Mouse (Mus musculus): ENCODE measurements around the gene Sash1. TPM values are rescaled to one million over a fixed set of nuclear protein-coding genes. Genes with fewer than 3 reads are reported as not detected.

Gene Sash1
- total and polyA plus RNA-seq, 3 experiments, result 0.16 TPM; not detected in 2

DNA sequence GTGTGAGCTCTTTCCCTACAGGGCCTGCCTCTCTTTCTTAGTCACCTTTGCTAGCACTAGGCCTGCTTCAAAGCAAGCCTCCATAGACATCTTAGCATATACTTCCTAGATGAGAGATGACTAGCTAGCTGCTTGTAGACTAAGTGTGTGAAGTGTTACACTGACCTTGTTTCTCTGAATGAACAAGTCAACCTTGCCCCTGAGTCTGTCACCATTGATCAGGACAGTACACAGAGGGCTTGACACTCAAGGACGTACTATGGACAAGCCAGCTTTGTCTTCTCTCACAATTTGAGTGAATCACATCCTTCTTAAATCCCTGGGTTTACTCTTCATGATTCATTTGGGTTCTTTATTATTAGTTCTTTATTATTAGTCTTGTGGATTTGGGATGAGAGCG lies 109.1 kb downstream of the Sash1 start:
- peaks cover 44% of the 10 kb centered on the region for H3K9me3 ChIP-seq (replicated peaks)
- DNase-seq (ENCODE audit: low spot score) (no peak), ATAC-seq (ENCODE audit: extremely low read depth, insufficient number of reproducible peaks, low FRiP score, poor library complexity, severe bottlenecking) (no peak)
- no peak overlapping the region for H3K4me3 ChIP-seq (ENCODE audit: low read depth, low read length)
- H3K36me3 ChIP-seq (replicated peaks), result no peaks in the 10 kb centered on the region
- no peaks in the 10 kb centered on the region for H3K27me3 ChIP-seq (ENCODE audit: insufficient read depth, low read length)
- TF ChIP-seq GATA2 (IDR thresholded peaks at IDR 0.05; ENCODE audit: borderline replicate concordance, low read depth, low read length) (no peak), POLR2AphosphoS5 (IDR thresholded peaks at IDR 0.05; ENCODE audit: insufficient replicate concordance, low read depth, low read length) (no peak), CTCF (IDR thresholded peaks at IDR 0.05; ENCODE audit: low read depth, low read length) (no peak), GATA1 (IDR thresholded peaks at IDR 0.05; ENCODE audit: borderline replicate concordance, low read length) (no peak), TAL1 (conservative IDR thresholded peaks at IDR 0.05; ENCODE audit: low read depth, low read length) (no peak)
- no peaks in the 10 kb centered on the region for H3K4me1 ChIP-seq (ENCODE audit: insufficient read depth, low read depth, low read length)

DNA sequence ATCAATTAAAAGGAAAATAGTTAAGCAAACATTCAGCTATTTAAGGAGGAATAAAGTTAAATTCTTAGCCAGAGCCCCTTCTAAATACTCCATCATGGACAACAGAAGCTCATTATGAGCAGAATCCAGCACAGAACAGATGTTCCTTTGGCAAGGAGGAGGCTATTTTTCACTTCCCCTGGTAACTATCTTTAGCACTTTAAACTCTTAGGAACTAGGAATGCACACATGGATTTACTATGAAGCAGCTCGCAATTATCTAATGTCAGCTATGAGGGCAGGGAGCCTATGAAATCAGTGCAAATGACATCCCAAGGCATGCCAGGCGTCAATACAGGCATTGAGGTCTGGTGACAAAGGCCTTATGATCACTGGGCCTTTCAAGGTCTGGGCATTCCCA lies 110.1 kb downstream of the Sash1 start:
- no peak for TF ChIP-seq GATA2 (IDR thresholded peaks at IDR 0.05; ENCODE audit: borderline replicate concordance, low read depth, low read length)
- no peak for TF ChIP-seq GATA1 (IDR thresholded peaks at IDR 0.05; ENCODE audit: borderline replicate concordance, low read length)
- TF ChIP-seq CTCF (IDR thresholded peaks at IDR 0.05; ENCODE audit: low read depth, low read length), result no peak
- no peak for TF ChIP-seq TAL1 (conservative IDR thresholded peaks at IDR 0.05; ENCODE audit: low read depth, low read length)
- no peak for TF ChIP-seq POLR2AphosphoS5 (IDR thresholded peaks at IDR 0.05; ENCODE audit: insufficient replicate concordance, low read depth, low read length)
- H3K27me3 ChIP-seq (ENCODE audit: insufficient read depth, low read length), result no peaks in the 10 kb centered on the region
- no peak for DNase-seq (ENCODE audit: low spot score)
- no peak for ATAC-seq (ENCODE audit: extremely low read depth, insufficient number of reproducible peaks, low FRiP score, poor library complexity, severe bottlenecking)
- H3K4me3 ChIP-seq (ENCODE audit: low read depth, low read length), result no peak overlapping the region
- no peaks in the 10 kb centered on the region for H3K36me3 ChIP-seq (replicated peaks)
- peaks cover 41% of the 10 kb centered on the region for H3K9me3 ChIP-seq (replicated peaks)
- no peaks in the 10 kb centered on the region for H3K4me1 ChIP-seq (ENCODE audit: insufficient read depth, low read depth, low read length)

DNA sequence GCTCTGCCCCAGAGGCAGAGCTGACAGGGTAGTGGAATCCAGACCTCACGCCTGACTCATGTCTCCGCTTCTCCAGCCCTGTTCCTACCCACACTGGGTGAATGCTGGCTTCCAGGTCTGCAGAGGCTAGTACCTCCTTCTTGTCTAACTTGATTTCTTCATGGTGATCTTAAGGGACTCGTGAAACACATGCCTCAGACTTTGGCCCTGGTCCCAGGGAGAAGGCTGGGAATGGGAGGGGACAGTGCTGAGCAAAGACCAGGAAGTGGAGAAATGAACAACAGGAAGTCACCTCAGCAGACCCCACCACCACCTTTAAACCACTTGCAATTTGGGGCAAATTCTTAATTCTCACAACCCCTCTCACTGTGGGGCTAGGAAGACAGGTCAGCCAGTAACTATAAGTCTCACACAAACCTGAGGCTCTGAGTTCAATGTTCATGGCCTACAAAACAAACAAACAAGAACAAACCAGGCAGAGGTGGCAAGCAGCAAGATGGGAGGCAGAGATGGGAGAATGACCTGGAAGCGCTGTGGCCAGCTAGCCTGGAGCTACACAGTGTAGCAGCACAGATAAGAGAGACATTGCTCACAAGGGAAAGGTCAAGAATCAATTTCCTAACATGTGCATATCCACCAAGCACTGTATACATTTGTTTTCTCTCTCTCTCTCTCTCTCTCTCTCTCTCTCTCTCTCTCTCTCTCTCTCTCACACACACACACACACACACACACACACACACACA lies 113.2 kb downstream of the Sash1 start:
- Histone ChIP-seq H3K27me3 (ENCODE audit: insufficient read depth, low read length) (no peaks in the 10 kb centered on the region), H3K4me3 (ENCODE audit: low read depth, low read length) (no peak overlapping the region), H3K36me3 (replicated peaks) (no peaks in the 10 kb centered on the region), H3K4me1 (ENCODE audit: insufficient read depth, low read depth, low read length) (no peaks in the 10 kb centered on the region), H3K9me3 (replicated peaks) (peaks cover 45% of the 10 kb centered on the region)
- ATAC-seq (ENCODE audit: extremely low read depth, insufficient number of reproducible peaks, low FRiP score, poor library complexity, severe bottlenecking) (no peak), DNase-seq (ENCODE audit: low spot score) (no peak)
- TF ChIP-seq GATA1 (IDR thresholded peaks at IDR 0.05; ENCODE audit: borderline replicate concordance, low read length) (no peak), GATA2 (IDR thresholded peaks at IDR 0.05; ENCODE audit: borderline replicate concordance, low read depth, low read length) (no peak), TAL1 (conservative IDR thresholded peaks at IDR 0.05; ENCODE audit: low read depth, low read length) (no peak), CTCF (IDR thresholded peaks at IDR 0.05; ENCODE audit: low read depth, low read length) (no peak), POLR2AphosphoS5 (IDR thresholded peaks at IDR 0.05; ENCODE audit: insufficient replicate concordance, low read depth, low read length) (no peak)

DNA sequence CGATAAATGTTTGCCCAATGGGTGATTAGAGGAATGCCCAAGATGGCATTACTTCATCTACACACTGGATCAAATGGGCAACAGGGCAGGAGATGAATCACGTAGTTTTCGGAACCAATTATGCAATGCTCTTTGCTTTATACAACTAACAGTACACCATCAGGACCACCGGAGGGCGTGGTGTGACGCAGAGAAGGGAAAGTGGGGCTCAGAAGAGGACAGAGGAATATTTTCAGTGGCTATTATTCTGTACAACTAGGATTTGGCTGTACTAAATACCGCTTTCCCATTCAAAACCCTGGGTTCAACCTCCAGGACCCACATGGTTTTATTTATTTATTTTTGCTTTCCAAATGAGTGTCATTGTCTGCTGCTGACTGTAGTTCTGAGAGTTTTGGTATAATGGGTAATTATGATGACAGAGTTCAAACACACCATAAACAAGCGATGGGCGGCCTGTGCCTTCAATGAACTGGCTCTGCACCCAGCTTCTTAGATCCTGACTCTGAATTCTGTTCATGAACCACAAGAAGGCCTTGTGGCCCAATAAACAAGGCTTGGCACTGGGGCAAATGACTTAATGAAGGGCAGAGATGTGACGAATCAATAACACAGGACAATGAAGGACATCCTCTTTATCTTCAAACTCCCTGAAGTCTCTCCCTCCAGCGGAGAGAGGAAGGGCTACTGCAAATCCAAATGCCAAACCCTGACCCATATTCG lies 114.8 kb downstream of the Sash1 start:
- Histone ChIP-seq H3K4me3 (ENCODE audit: low read depth, low read length) (no peak overlapping the region), H3K36me3 (replicated peaks) (no peaks in the 10 kb centered on the region), H3K9me3 (replicated peaks) (peaks cover 48% of the 10 kb centered on the region), H3K27me3 (ENCODE audit: insufficient read depth, low read length) (no peaks in the 10 kb centered on the region), H3K4me1 (ENCODE audit: insufficient read depth, low read depth, low read length) (no peaks in the 10 kb centered on the region)
- no peak for ATAC-seq (ENCODE audit: extremely low read depth, insufficient number of reproducible peaks, low FRiP score, poor library complexity, severe bottlenecking)
- TF ChIP-seq CTCF (IDR thresholded peaks at IDR 0.05; ENCODE audit: low read depth, low read length), result no peak
- no peak for TF ChIP-seq GATA2 (IDR thresholded peaks at IDR 0.05; ENCODE audit: borderline replicate concordance, low read depth, low read length)
- no peak for DNase-seq (ENCODE audit: low spot score)

DNA sequence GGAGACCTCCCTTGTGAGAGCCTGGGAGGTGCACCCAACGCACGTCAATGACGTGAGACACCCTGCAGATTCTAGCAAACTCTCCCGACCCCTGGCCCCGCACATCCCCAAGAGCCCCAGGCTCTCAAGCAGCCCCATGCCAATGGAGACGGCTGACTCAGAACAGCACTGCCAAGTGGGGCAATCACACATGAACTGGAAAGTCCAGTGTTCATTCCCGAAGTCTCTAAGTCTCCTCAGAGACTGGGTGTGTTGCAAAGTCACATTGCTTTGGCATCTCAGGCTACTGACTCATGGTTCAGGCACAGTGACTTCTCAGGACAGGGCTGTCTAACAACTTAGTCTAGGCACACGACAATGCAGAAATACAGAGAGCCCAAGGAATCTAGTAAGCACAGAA lies 117.2 kb downstream of the Sash1 start:
- Histone ChIP-seq H3K4me1 (ENCODE audit: insufficient read depth, low read depth, low read length) (no peaks in the 10 kb centered on the region), H3K9me3 (replicated peaks) (peaks cover 59% of the 10 kb centered on the region), H3K36me3 (replicated peaks) (no peaks in the 10 kb centered on the region), H3K4me3 (ENCODE audit: low read depth, low read length) (no peak overlapping the region), H3K27me3 (ENCODE audit: insufficient read depth, low read length) (no peaks in the 10 kb centered on the region)
- ATAC-seq (ENCODE audit: extremely low read depth, insufficient number of reproducible peaks, low FRiP score, poor library complexity, severe bottlenecking) (no peak), DNase-seq (ENCODE audit: low spot score) (no peak)
- TF ChIP-seq GATA2 (IDR thresholded peaks at IDR 0.05; ENCODE audit: borderline replicate concordance, low read depth, low read length) (no peak), POLR2AphosphoS5 (IDR thresholded peaks at IDR 0.05; ENCODE audit: insufficient replicate concordance, low read depth, low read length) (no peak)

DNA sequence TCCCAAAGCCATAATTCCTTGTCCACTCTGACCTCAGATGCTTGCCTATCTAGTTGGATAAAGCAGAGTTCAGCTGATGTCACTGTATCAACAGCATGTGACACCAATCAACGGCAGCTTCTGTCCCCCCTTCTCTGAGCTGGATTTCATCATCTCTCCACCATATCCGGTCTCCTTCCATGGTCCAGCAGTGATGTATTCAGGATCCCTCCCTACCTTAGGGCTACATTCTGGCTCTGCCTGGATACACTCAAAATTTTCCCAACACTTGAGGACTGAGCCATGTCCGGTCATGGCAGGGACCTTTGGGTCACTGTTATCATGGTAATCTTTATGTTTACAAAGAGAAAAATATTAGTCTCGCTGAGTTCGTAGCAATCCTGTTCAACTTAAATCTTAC lies 118.5 kb downstream of the Sash1 start:
- H3K9me3 ChIP-seq (replicated peaks), result peaks cover 60% of the 10 kb centered on the region
- H3K36me3 ChIP-seq (replicated peaks), result no peaks in the 10 kb centered on the region
- DNase-seq (ENCODE audit: low spot score) (no peak), ATAC-seq (ENCODE audit: extremely low read depth, insufficient number of reproducible peaks, low FRiP score, poor library complexity, severe bottlenecking) (no peak)
- H3K4me1 ChIP-seq (ENCODE audit: insufficient read depth, low read depth, low read length), result no peaks in the 10 kb centered on the region
- H3K4me3 ChIP-seq (ENCODE audit: low read depth, low read length), result no peak overlapping the region
- TF ChIP-seq TAL1 (conservative IDR thresholded peaks at IDR 0.05; ENCODE audit: low read depth, low read length) (no peak), POLR2AphosphoS5 (IDR thresholded peaks at IDR 0.05; ENCODE audit: insufficient replicate concordance, low read depth, low read length) (no peak), GATA1 (IDR thresholded peaks at IDR 0.05; ENCODE audit: borderline replicate concordance, low read length) (no peak), CTCF (IDR thresholded peaks at IDR 0.05; ENCODE audit: low read depth, low read length) (no peak), GATA2 (IDR thresholded peaks at IDR 0.05; ENCODE audit: borderline replicate concordance, low read depth, low read length) (no peak)
- H3K27me3 ChIP-seq (ENCODE audit: insufficient read depth, low read length), result no peaks in the 10 kb centered on the region

Measured in G1E (cell line).